Mouse (Mus musculus): ENCODE results near the gene Xpr1.

- no peak for TF ChIP-seq MAX (IDR thresholded peaks at IDR 0.05; ENCODE audit: low read depth)
- TF ChIP-seq TCF12 (IDR thresholded peaks at IDR 0.05; ENCODE audit: insufficient read depth, poor library complexity, severe bottlenecking) = no peak
- TF ChIP-seq USF1 (IDR thresholded peaks at IDR 0.05; ENCODE audit: low read depth) = no peak
- no peak for TF ChIP-seq REST (IDR thresholded peaks at IDR 0.05; ENCODE audit: insufficient read depth, insufficient read length)
- TF ChIP-seq POLR2A (IDR thresholded peaks at IDR 0.05; ENCODE audit: insufficient read length, low read depth) = no peak
- TF ChIP-seq MYOD1 (IDR thresholded peaks at IDR 0.05; ENCODE audit: control insufficient read depth in 1 of 3, insufficient read length in 2 of 3, low read depth in 2 of 3) = no peak
- TF ChIP-seq SRF (IDR thresholded peaks at IDR 0.05; ENCODE audit: control insufficient read depth, insufficient read length, low read depth) = no peak
- TF ChIP-seq CEBPB (IDR thresholded peaks at IDR 0.05; ENCODE audit: insufficient read depth, poor library complexity, severe bottlenecking) = no peak
Measured at GRCm38 (mm10) chr1:155248041-155248440, 169.2 kb downstream of the Xpr1 start.

Data from myocyte (in vitro differentiated cells).